Mouse (Mus musculus) mouse embryonic stem cell (cell line): ENCODE data around the gene Gm10318.

Source experiments
- in situ Hi-C, 2 experiments: fragments of 300-500 bp; cut with MboI; formaldehyde crosslinking; loops; 1 replicate in 1 of 2; 3 replicates in 1 of 2; pipeline ENCODE4 v1.14.3; 2019 to 2020; ENCODE audit warnings: low sequenced_read_pairs in 2 of 2, low pct_unique_long_range_greater_than_20kb in 1 of 2, mixed read lengths in 1 of 2; ENCODE audit not compliant: unreplicated experiment in 1 of 2

Gm10318 gene

DNA sequence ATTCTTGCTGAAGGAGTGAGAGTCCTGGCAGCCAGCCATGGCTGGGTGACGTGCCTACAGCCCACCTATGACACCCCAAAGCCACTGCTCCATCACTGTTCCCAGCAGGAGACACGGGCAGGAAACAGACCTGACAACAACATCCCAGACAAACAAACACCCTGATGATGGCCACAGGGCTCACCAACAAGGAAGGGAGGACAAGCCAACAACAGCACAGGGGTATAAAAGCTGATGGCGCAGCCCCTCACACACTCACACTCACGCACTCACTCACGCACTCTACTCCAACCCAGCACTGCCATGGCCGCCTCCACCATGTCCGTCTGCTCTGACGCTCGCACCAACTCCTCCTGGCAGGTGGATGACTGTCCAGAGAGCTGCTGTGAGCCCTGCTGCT, at the start of gene Gm10318:
Gene Gm10318 (plus strand): TSS at position 301 of the 400 bp plus-strand sequence.
- in situ Hi-C loops: no loop called here

DNA sequence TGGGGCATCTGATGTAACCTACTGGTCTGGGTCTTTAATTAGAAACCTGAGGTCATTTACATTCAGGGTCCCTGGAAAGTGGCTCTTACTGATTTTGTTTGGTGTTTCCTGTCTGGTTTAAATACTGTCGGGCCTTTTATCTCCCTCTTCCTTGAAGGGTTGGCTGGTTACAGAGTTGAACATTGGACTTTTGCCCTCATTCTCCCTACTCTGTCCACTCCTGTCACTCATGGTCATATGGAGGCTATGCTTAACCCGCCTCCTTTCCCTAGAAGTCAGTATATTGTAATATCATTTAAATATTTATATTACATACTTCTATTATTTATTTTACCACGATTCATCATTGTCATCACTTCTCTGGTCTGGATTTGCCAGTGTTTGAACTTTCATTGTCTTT, 48.6 kb upstream of the Gm10318 start:
- in situ Hi-C loops: no loop called here

- in situ Hi-C loops: no loop called here
Measured at GRCm38 (mm10) chr10:77811743-77812142, 40.9 kb upstream of the Gm10318 start, which contains the start of gene Gm9507. Gene Gm9507, minus strand, starts transcription at chr10:77811843.

DNA sequence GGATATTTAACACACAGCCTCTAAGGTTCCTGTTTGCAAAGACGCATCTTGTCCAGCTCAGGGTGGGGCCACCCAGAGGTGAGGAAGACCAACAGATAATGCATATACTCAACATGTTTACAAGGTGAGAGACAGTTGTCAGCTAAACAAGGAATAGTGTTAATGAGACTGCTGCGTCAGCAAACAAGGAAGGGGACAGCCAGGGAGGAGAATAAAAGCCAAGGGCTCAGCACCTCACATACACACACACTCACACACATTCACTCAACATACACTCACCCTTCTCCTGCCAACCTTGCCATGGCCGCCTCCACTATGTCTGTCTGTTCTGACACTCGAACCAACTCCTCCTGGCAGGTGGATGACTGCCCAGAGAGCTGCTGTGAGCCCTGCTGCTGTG, 38.3 kb upstream of the Gm10318 start, which contains the start of gene Gm2696:
Gene Gm2696 (plus strand): TSS at position 301 of the 400 bp plus-strand sequence.
- in situ Hi-C loops: no loop called here

DNA sequence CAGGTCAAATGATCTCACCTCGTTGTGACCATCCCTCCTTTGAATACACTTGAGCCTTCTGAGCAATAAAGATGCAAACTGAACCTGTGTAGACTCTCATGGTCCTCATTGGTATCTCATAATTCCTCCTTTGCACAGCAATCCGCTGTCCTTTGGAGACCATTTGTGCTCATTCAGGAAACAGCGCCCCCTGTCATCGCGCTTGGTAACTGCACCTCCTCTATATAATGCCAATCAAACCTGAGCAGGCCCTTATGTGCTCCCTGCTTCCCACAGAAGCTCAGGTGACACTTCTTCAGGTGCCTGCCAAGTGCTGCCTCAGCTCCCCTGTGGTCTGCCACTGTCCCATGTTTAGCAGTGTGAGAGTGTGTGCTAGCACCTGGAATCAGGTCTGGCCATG, 37.1 kb upstream of the Gm10318 start:
- in situ Hi-C loops: no loop called here

DNA sequence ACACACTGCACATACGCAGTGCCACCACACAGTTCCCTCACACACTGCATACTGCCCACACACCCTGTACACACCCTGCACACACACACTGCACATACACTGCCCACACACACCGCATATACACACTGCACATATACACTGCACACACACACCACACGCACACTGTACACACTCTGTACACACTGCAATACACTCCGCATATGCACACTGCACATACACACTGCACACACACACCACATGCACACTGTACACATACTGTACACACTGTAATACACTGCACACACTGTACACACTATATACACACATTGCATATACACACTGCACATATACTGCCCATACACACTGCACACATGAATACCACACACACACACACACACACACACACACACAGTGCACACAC, 34.1 kb upstream of the Gm10318 start:
- in situ Hi-C loops: no loop called here

- in situ Hi-C loops: no loop called here
Measured at GRCm38 (mm10) chr10:77819203-77819602, 33.5 kb upstream of the Gm10318 start.

DNA sequence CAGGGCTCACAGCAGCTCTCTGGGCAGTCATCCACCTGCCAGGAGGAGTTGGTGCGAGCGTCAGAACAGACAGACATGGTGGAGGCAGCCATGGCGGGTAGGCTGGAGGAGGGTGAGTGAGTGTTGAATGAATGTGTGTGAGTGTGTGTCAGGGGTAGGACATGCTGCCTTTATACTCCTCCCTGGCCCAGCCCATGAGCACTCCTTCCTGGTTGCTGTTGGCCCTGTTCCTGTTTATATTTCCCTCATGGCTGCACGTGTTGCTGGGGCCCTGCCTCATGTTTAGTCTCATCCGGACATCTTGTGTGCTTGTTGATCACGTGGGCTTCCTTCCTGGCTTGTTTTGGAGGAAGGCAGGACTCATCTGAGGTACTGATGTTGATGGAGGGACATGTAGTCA, 25.7 kb upstream of the Gm10318 start, which contains the start of gene Krtap10-4:
Gene Krtap10-4 (minus strand): TSS at position 145 of the 400 bp plus-strand sequence.
- in situ Hi-C loops: no loop called here

GRCm38 (mm10) chr10:77835647-77836046, 17.0 kb upstream of the Gm10318 start, which contains the start of gene Krtap10-10:
Gene Krtap10-10, plus strand, starts transcription at chr10:77835947.
- in situ Hi-C loops: no loop called here

DNA sequence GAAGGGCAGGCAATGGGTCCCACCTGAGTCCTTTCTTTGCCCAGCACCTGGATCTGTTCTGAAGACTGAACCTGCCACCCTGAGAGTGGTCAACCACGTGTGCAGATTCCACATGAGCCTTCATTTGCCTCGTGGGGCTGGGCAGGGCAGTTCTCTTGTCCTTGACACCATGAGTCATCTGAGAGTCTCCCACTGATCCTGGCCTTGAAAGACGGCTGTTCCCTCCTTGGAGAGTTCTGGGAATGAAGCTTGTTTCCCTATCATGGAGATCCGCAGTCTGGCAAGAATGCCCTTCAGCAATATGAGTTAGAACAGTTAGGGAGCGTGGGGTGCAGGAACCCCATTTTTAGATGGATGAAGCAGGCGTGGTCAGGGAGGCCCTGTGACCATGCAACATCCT, 13.7 kb upstream of the Gm10318 start:
- in situ Hi-C loops: no loop called here

GRCm38 (mm10) chr10:77846503-77846902, 6.2 kb upstream of the Gm10318 start, which contains the start of gene Gm36176:
Gene Gm36176, plus strand, starts transcription at chr10:77846803.
- in situ Hi-C loops: no loop called here

DNA sequence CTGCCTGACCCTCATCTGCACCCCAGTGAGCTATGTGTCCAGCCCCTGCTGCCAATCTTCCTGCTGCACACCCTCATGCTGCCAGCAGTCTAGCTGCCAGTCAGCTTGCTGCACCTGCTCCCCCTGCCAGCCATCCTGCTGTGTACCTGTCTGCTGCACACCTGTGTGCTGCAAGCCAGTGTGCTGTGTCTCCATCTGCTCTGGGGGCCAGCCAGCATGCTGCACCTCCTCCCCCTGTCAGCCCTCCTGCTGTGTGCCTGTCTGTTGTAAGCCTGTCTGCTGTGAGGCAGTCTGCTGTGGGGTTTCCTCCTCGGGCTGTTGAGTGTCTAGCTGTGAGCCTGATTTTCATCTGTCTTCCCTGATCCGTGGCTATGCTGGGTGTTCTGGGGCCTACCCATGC, 5.7 kb upstream of the Gm10318 start:
- in situ Hi-C loops: no loop called here

GRCm38 (mm10) chr10:77847538-77847937, 5.1 kb upstream of the Gm10318 start:
- in situ Hi-C loops: no loop called here

- in situ Hi-C loops: no loop called here
Measured at GRCm38 (mm10) chr10:77861675-77862074, 9.0 kb downstream of the Gm10318 start, which contains the start of gene Gm3285. Gene Gm3285, plus strand, starts transcription at chr10:77861975.

DNA sequence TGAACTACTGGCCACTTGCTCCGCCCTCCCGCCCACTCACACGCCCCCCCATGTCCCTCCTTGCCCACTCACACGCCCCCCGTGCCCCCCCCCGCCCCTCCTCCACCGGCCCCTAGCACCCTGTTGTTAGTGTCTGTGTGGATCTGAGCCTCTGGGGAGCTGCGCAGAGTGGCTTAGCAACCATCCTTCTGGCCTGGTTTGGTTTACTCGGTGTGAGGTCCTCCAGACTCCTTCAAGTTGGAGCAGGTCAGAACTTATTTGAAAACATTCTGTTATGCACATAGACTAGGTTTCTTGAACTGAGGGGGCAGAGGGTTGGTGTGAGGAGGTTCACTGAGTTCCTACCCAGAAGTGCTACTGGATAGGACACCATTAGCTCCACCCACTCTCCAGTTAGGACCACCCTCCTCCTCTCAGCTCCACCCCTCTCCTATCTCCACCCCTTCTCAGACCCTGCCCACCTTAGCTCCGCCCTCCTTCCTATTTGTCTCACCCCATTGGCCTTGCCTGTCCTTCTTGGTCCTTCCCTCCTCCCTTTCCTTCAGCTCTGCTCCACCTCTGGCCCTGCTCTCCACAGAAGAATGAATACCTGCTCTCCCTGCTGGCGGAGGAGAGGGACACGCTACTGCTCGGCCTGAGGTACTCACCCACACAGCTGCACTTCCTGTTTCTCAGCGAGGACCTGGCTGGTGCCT, 11.6 kb downstream of the Gm10318 start:
- in situ Hi-C loops: no loop called here

DNA sequence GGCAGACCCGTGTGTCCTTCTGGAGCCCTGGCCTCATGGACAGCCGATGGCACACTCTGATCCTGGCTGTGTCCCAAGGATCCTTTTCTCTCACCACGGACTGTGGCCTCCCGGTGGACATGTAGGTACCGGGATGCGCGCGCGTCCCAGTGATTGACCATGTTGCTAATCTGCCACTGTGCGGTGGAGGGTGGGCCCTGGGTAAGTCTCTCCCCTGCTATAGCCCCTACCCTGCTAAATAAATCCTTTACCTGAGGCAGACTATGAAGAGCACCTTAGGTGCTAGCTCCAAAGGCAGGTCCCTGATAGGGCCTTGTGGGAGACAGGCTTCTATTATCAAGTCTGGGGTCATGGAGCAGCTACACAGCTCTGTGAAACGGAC, 12.1 kb downstream of the Gm10318 start:
- in situ Hi-C loops: no loop called here

DNA sequence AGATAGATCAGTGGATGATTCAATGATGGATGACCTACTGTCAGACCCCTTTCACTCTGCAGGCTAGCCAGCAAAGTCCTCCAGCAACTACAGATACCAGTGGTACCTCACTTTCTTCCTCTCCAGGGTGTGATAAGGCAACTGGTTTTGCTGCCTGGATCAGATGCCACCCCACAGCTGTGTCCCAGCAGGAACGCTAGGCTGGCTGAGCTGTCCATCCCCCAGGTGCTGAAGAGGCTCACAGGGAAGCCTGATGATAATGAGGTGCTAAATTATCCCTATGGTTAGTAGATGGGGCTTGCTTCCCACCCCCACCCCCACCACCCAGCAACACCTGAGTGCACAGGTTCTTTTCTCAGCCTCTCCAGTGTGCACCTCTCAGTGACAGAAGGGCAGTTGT, 14.9 kb downstream of the Gm10318 start:
- in situ Hi-C loops: no loop called here

DNA sequence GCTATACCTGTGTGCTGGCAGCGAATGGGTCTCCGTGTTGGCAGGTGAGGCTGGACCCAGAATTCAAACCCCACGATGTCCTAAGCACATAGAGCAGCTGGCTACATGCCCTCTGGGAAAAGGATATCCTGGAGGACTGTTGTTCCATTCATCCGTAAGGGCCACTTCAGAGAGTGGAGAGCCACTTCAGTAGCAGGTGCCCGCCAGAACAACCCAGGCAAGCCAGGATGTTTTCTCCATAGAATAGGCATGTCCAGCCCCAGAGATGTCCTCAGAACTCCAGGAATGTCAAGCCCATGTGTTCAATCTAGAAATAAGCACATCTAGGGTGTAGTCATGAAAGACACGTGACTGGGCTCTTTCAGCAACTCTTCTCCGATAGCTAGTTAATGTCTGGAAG, 17.0 kb downstream of the Gm10318 start:
- in situ Hi-C loops: no loop called here

DNA sequence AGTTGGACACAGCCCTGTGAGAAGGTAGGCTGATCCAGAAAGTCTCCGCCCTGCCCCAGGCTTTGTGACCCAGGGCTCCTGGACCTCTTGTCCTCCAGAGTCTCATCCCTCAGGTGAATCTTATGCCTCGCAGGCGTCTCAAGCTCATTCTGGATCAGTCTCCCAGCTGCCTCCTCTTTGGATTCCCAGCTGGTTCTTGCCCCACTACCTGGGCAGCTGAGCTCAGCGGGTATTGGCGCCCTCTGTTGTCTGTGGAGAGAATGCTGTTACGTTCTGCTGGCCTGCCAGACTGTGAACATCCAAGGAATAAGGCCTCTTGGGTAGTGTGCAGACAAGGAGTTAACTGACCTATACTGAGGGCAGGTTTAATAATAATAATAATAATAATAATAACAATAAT, 26.3 kb downstream of the Gm10318 start:
- in situ Hi-C loops: no loop called here

GRCm38 (mm10) chr10:77880305-77880704, 27.6 kb downstream of the Gm10318 start:
- in situ Hi-C loops: no loop called here
